In genomic region chr7:130208601-130209000, GRCm38 (mm10) we compare ENCODE assay signal across 26 mouse cellular contexts.
DNase-seq lines count a peak whose midpoint lies in the region; ATAC-seq and TF ChIP-seq lines count a peak whose summit lies in the region.
"Had no signal": no experiment of that assay in that cellular context is flagged by ENCODE, and none has a peak within 500 bp of the region (broad histone marks: within the 10 kb centered on the region; RNA-seq: fewer than 3 reads in every experiment).

No protein-coding gene starts in this region.

- H3K9me3 ChIP-seq in forebrain, embryonic 11.5 days (ENCODE audit: control insufficient read depth, low read length), result no peaks in the 10 kb centered on the region
- H3K9me3 ChIP-seq in forebrain, embryonic 15.5 days, result no peaks in the 10 kb centered on the region
- no peaks in the 10 kb centered on the region for H3K9me3 ChIP-seq in kidney, postnatal 0 days (replicated peaks; ENCODE audit: low read length)
- H3K9me3 ChIP-seq in midbrain, embryonic 10.5 days (replicated peaks), result no peaks in the 10 kb centered on the region
- no peaks in the 10 kb centered on the region for H3K9me3 ChIP-seq in midbrain, embryonic 16.5 days (replicated peaks; ENCODE audit: control insufficient read depth, low read length, poor library complexity, severe bottlenecking)
- H3K9me3 ChIP-seq: hindbrain, embryonic 12.5 days; intestine, embryonic 15.5 days; midbrain, embryonic 12.5 days; neural tube, embryonic 13.5 days had no signal

- H3K27me3 ChIP-seq in forebrain, embryonic 11.5 days (ENCODE audit: control insufficient read depth, insufficient read depth, low read length), result no peaks in the 10 kb centered on the region
- no peaks in the 10 kb centered on the region for H3K27me3 ChIP-seq in forebrain, embryonic 15.5 days
- no peaks in the 10 kb centered on the region for H3K27me3 ChIP-seq in kidney, postnatal 0 days (ENCODE audit: insufficient read depth, low read length)
- peaks cover 28% of the 10 kb centered on the region for H3K27me3 ChIP-seq in midbrain, embryonic 10.5 days (ENCODE audit: low read depth, poor library complexity, severe bottlenecking)
- H3K27me3 ChIP-seq in midbrain, embryonic 16.5 days (ENCODE audit: control insufficient read depth, insufficient read depth, low read depth, low read length), result no peaks in the 10 kb centered on the region; the same call in 1 of the 2 replicates
- H3K27me3 ChIP-seq: hindbrain, embryonic 12.5 days; intestine, embryonic 15.5 days; neural tube, embryonic 13.5 days had no signal

- peak; percentile 46 for DNase-seq in forebrain, embryonic 11.5 days (ENCODE audit: low spot score)
- DNase-seq in kidney, postnatal 0 days (ENCODE audit: low spot score), result no peak
- no peak for DNase-seq in kidney, adult 18-20 months
- no peak for DNase-seq in midbrain, embryonic 10.5 days (ENCODE audit: low spot score)
- no peak for DNase-seq in cerebellum, postnatal 4 days (ENCODE audit: low spot score in 2 of 2)
- DNase-seq: adrenal gland, adult 8-10 months; B cell, adult 2 months; cerebellum, adult 2 months; cerebellum, postnatal 14 days; gastrocnemius, postnatal 14 days; heart, postnatal 14 days; kidney, postnatal 14 days; layer of hippocampus, adult 9-11 months; liver; lung, postnatal 14 days; right cerebral cortex, postnatal 14 days; thymus, postnatal 4 days had no signal

- H3K4me2 ChIP-seq in forebrain, embryonic 11.5 days (ENCODE audit: low read depth, low read length, severe bottlenecking), result no peak overlapping the region
- H3K4me2 ChIP-seq in forebrain, embryonic 15.5 days (replicated peaks), result no peak overlapping the region
- no peak overlapping the region for H3K4me2 ChIP-seq in kidney, postnatal 0 days (ENCODE audit: low read length)
- no peak overlapping the region for H3K4me2 ChIP-seq in midbrain, embryonic 16.5 days (ENCODE audit: low read length)
- H3K4me2 ChIP-seq: hindbrain, embryonic 12.5 days; intestine, embryonic 15.5 days; midbrain, embryonic 12.5 days; neural tube, embryonic 13.5 days had no signal

- no peak for TF ChIP-seq CTCF in kidney, postnatal 0 days (IDR thresholded peaks at IDR 0.05; ENCODE audit: low read depth)

- no peak overlapping the region for H3K9ac ChIP-seq in forebrain, embryonic 11.5 days (ENCODE audit: low read length)
- H3K9ac ChIP-seq in forebrain, embryonic 15.5 days (replicated peaks), result no peak overlapping the region
- no peak overlapping the region for H3K9ac ChIP-seq in kidney, postnatal 0 days (ENCODE audit: low read depth, low read length)
- no peak overlapping the region for H3K9ac ChIP-seq in midbrain, embryonic 16.5 days (ENCODE audit: low read depth, low read length)
- H3K9ac ChIP-seq: hindbrain, embryonic 12.5 days; intestine, embryonic 15.5 days; liver, embryonic 14.5 days; midbrain, embryonic 12.5 days; neural tube, embryonic 13.5 days had no signal

- H3K27ac ChIP-seq in forebrain, embryonic 11.5 days (ENCODE audit: low read depth, low read length), result no peak overlapping the region
- no peak overlapping the region for H3K27ac ChIP-seq in forebrain, embryonic 15.5 days (replicated peaks)
- peak overlapping the region; percentile 55; the same call in 1 of the 2 replicates for H3K27ac ChIP-seq in kidney, postnatal 0 days
- peak overlapping the region; percentile 65 for H3K27ac ChIP-seq in midbrain, embryonic 10.5 days (replicated peaks)
- no peak overlapping the region for H3K27ac ChIP-seq in midbrain, embryonic 16.5 days (ENCODE audit: low read length)
- H3K27ac ChIP-seq: hindbrain, embryonic 12.5 days; hindbrain, postnatal 0 days; intestine, embryonic 15.5 days; liver, embryonic 14.5 days; midbrain, embryonic 12.5 days; neural tube, embryonic 13.5 days had no signal

- 35% methylated on average over 4 of the region's 4 CpGs for WGBS in forebrain, embryonic 11.5 days
- 22% methylated on average over 4 of the region's 4 CpGs for WGBS in forebrain, embryonic 15.5 days
- WGBS in kidney, postnatal 0 days, result 67% methylated on average over 4 of the region's 4 CpGs
- WGBS in midbrain, embryonic 10.5 days, result 49% methylated on average over 4 of the region's 4 CpGs
- 35% methylated on average over 4 of the region's 4 CpGs for WGBS in midbrain, embryonic 16.5 days

- ATAC-seq in forebrain, embryonic 11.5 days (replicated peaks; ENCODE audit: low FRiP score), result no peak
- no peak for ATAC-seq in forebrain, embryonic 15.5 days (replicated peaks)
- no peak for ATAC-seq in kidney, postnatal 0 days (replicated peaks; ENCODE audit: low FRiP score, low read depth)
- no peak for ATAC-seq in midbrain, embryonic 16.5 days
- ATAC-seq: activated CD4-positive, CD25-positive, alpha-beta regulatory T cell, adult 4 months; hindbrain, postnatal 0 days; intestine, embryonic 15.5 days had no signal

- H3K4me3 ChIP-seq in forebrain, embryonic 11.5 days (ENCODE audit: low read depth, low read length), result no peak overlapping the region
- H3K4me3 ChIP-seq in forebrain, embryonic 15.5 days, result no peak overlapping the region
- no peak overlapping the region for H3K4me3 ChIP-seq in kidney, postnatal 0 days (replicated peaks; ENCODE audit: low read depth, low read length)
- no peak overlapping the region for H3K4me3 ChIP-seq in midbrain, embryonic 10.5 days
- no peak overlapping the region for H3K4me3 ChIP-seq in midbrain, embryonic 16.5 days (ENCODE audit: low read depth, low read length)
- H3K4me3 ChIP-seq: hindbrain, embryonic 12.5 days; intestine, embryonic 15.5 days; midbrain, embryonic 12.5 days; neural tube, embryonic 13.5 days had no signal

- peaks cover 29% of the 10 kb centered on the region for H3K4me1 ChIP-seq in forebrain, embryonic 11.5 days (replicated peaks; ENCODE audit: control insufficient read depth, insufficient read depth, low read length)
- H3K4me1 ChIP-seq in forebrain, embryonic 15.5 days, result peaks cover 35% of the 10 kb centered on the region
- H3K4me1 ChIP-seq in kidney, postnatal 0 days (replicated peaks; ENCODE audit: insufficient read depth, low read length), result peaks cover 26% of the 10 kb centered on the region
- peaks cover 87% of the 10 kb centered on the region for H3K4me1 ChIP-seq in midbrain, embryonic 10.5 days
- peaks cover 7% of the 10 kb centered on the region for H3K4me1 ChIP-seq in midbrain, embryonic 16.5 days (ENCODE audit: control insufficient read depth, insufficient read depth, low read length)

- H3K36me3 ChIP-seq in forebrain, embryonic 11.5 days (ENCODE audit: control insufficient read depth, insufficient read depth, low read length), result no peaks in the 10 kb centered on the region; the same call in 1 of the 2 replicates
- H3K36me3 ChIP-seq in forebrain, embryonic 15.5 days, result no peaks in the 10 kb centered on the region
- H3K36me3 ChIP-seq in kidney, postnatal 0 days (ENCODE audit: insufficient read depth, low read length), result no peaks in the 10 kb centered on the region
- H3K36me3 ChIP-seq in midbrain, embryonic 10.5 days, result peaks cover 77% of the 10 kb centered on the region
- H3K36me3 ChIP-seq in midbrain, embryonic 16.5 days (ENCODE audit: control insufficient read depth, insufficient read depth, low read length), result no peaks in the 10 kb centered on the region
- H3K36me3 ChIP-seq: hindbrain, embryonic 12.5 days; neural tube, embryonic 13.5 days had no signal

Comparison
In these comparisons a context has a peak if more than half of its experiments do, and no peak if none do; other contexts are left out.
1. H3K27ac ChIP-seq: peak in kidney, postnatal 0 days (single experiment) and midbrain, embryonic 10.5 days (single experiment); none in forebrain, embryonic 11.5 days (single experiment), forebrain, embryonic 15.5 days (single experiment) and midbrain, embryonic 16.5 days (single experiment).